Mouse (Mus musculus) NIH3T3 (cell line): Measurements from ENCODE around the gene Tmem178b.

Experiments used
- DNase-seq: peaks from one replicate; pipeline ENCODE4 v3.0.0-alpha.2; 2012; ENCODE audit warnings: low read depth

Tmem178b gene

GRCm38 (mm10) chr6:40078353-40078752, 205.3 kb downstream of the Tmem178b start:
- DNase-seq, result peak; percentile 22

GRCm38 (mm10) chr6:40083726-40084125, 210.7 kb downstream of the Tmem178b start:
- DNase-seq, result no peak

- no peak for DNase-seq
Measured at GRCm38 (mm10) chr6:40091250-40091651, 218.2 kb downstream of the Tmem178b start.

GRCm38 (mm10) chr6:40098498-40098897, 225.4 kb downstream of the Tmem178b start:
- no peak for DNase-seq

GRCm38 (mm10) chr6:40101785-40102184, 228.7 kb downstream of the Tmem178b start:
- DNase-seq, result peak; percentile 24

GRCm38 (mm10) chr6:40102863-40103262, 229.8 kb downstream of the Tmem178b start:
- no peak for DNase-seq

GRCm38 (mm10) chr6:40110029-40110428, 237.0 kb downstream of the Tmem178b start:
- no peak for DNase-seq

- DNase-seq, result no peak
Measured at GRCm38 (mm10) chr6:40110729-40111128, 237.7 kb downstream of the Tmem178b start.

GRCm38 (mm10) chr6:40112488-40112887, 239.4 kb downstream of the Tmem178b start:
- no peak for DNase-seq

- DNase-seq, result peak; percentile 73
Measured at GRCm38 (mm10) chr6:40116225-40116624, 243.2 kb downstream of the Tmem178b start.

- peak; percentile 35 for DNase-seq
Measured at GRCm38 (mm10) chr6:40120176-40120575, 247.1 kb downstream of the Tmem178b start.

- DNase-seq, result no peak
Measured at GRCm38 (mm10) chr6:40121494-40121893, 248.4 kb downstream of the Tmem178b start.

GRCm38 (mm10) chr6:40123070-40123690, 250.1 kb downstream of the Tmem178b start:
- peak; percentile 99 for DNase-seq

- DNase-seq, result peak; percentile 68
Measured at GRCm38 (mm10) chr6:40123960-40124359, 250.9 kb downstream of the Tmem178b start.

- no peak for DNase-seq
Measured at GRCm38 (mm10) chr6:40128716-40129115, 255.6 kb downstream of the Tmem178b start.

- peak; percentile 89 for DNase-seq
Measured at GRCm38 (mm10) chr6:40131936-40132335, 258.9 kb downstream of the Tmem178b start.

GRCm38 (mm10) chr6:40133436-40133835, 260.4 kb downstream of the Tmem178b start:
- peak; percentile 57 for DNase-seq

- DNase-seq, result no peak
Measured at GRCm38 (mm10) chr6:40135716-40136115, 262.6 kb downstream of the Tmem178b start.

GRCm38 (mm10) chr6:40137346-40137745, 264.3 kb downstream of the Tmem178b start:
- peak; percentile 50 for DNase-seq

- peak; percentile 86 for DNase-seq
Measured at GRCm38 (mm10) chr6:40137831-40138520, 264.9 kb downstream of the Tmem178b start.

GRCm38 (mm10) chr6:40142582-40142981, 269.5 kb downstream of the Tmem178b start:
- DNase-seq, result peak; percentile 40

GRCm38 (mm10) chr6:40144371-40144770, 271.3 kb downstream of the Tmem178b start:
- no peak for DNase-seq

- no peak for DNase-seq
Measured at GRCm38 (mm10) chr6:40145601-40146000, 272.5 kb downstream of the Tmem178b start.

GRCm38 (mm10) chr6:40152241-40152640, 279.2 kb downstream of the Tmem178b start:
- no peak for DNase-seq
